Mouse (Mus musculus) MEL-GATA-1-ER (cell line): ENCODE measurements around the gene Pfkfb4.

Source experiments
- DNase-seq: peaks from one replicate; pipeline ENCODE4 v3.0.0-alpha.2; 2012; ENCODE audit warnings: low read depth; ENCODE audit errors: extremely low read depth

Gene Pfkfb4

DNA sequence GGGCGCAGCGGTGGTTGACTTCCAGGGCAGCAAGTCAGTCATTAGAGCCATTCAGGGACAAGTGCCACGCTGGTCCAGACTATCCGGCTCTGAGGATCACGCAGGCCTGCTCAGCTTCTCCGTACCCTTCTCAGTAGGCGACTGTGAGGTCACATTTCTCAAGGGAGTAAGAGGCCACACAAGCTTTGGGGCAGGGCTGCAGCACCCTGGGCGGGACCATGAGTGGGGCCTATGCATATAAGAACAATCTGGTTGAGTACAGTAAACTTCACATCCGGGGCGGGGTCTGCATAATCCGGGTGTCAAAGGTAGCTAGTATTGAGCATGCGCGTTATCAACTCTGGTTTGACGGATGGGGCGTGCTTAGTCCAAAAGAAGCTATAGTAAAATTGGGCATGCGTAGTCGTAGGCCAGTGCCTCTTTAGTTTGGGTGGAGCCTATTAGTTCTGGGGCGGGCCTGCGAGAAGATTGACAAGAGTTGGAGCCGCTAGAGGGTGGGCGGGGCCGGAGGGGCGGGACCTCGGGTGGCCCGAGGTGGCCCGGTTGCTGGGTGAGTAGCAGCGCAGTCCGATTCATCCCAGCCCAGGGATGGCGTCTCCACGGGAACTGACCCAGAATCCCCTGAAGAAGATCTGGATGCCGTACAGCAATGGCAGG, at the start of gene Pfkfb4:
TSS of gene Pfkfb4 (plus strand) at position 351 of the 657 bp plus-strand sequence.
- peak; percentile 99 for DNase-seq

DNA sequence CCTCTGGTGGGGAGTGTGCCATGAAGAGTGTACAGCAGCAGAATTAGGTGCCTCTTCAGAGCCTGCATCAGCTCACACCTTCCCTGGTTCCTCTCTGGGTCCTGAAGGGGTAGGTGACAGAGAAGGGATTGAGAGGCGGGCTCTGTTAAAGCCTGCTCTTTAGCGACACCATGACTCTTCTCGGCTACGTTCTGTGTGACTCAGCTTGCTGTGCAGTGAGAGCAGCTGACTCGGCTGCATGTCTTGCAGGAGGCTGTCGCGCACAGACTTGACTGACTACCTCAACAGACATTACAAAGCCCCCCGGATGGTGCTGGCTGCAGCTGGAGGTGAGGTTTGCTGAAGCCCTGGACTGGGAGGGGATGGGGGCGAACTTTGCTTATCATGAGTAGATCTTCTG, 46.5 kb upstream of the Pfkfb4 start:
- DNase-seq = no peak

DNA sequence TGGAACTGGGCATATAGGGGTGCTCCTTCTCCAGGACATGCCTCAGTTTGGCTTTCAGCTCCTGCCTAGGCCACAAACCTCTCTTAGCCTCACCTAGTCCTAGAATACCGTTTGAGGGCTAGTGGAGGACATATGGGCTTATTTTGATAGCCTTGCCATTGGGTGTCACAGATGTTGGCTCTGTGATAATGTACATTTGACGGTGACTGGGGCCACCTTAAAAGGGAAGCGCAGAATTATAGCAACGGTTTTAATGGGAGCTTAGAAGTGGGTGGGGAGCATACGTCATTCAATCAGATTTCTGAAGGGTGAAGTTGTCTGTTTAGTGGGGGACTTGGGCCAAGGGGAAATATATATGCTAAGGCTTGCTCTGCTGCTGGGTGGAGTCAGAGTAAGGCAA, 46.0 kb upstream of the Pfkfb4 start:
- DNase-seq = no peak

DNA sequence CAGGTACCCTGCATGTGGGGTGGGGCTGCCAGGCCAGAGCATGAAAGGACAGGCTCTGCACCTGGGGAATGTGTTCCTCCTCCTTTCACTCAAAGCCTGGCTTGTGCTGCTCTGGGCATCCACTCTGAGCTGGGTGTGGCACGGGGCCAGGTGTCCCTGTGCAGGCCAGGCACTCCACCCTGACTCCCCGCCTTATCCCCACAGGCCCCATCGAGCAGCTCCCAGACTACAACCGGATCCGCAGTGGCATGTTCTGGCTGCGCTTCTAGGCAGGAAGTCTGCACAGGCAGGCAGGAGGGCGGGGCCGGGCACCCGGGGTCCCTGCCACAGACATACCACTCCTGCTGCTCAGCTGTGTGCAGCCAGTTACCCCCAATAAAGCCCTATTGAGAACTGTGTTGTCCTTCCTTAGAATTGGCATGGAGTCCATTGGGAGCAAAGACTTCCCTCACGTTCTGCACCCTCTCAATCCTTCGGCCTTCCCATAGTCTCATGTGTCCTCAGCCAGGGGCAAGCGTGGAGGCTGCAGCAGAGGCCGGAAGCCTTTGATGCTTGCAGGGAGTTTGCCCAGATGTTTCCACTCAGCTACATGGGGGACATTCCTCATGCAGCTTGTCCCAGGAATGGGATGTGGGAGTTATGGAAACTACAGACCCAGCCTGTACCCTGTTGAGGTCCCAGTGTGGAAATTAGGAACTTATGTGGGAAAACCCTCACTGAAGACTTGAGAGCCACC, 42.2 kb upstream of the Pfkfb4 start:
- DNase-seq = no peak

DNA sequence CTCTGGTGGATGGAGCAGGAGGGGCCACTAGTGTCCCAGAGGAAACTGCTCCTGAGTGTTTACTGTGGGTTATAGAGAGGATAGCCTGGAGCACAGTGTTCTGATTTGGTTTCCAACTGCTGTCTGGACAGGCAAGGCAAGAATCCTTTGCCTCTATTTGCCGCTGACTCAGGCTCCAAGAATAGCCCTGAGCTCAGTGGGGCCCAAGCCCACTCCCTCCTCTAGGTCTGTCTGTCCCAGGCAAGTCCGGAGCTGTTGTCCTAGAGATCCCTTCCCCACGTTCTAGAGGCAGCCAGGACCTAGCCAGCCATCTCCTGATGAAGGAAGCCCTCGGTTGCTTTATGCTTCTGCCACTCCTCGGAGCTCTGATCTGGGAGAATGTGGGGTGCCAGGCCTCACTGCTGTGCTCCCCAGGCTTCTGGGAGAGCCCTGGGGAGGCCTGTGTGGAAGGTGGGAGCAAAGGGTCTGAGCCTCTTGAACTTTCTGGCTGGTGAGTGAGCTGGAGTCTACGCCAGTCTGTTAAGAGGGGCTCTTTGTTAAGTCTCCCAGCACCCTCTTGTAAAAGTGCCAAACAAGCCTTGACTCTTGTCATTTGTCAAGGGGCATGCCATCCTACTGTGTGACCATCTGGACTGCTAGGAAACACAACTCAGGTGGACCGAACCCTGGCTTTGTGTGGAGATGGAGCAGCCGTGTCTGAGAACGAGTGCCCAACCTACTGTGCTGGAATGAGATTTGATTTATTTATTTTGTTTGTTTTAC, 41.4 kb upstream of the Pfkfb4 start:
- no peak for DNase-seq

DNA sequence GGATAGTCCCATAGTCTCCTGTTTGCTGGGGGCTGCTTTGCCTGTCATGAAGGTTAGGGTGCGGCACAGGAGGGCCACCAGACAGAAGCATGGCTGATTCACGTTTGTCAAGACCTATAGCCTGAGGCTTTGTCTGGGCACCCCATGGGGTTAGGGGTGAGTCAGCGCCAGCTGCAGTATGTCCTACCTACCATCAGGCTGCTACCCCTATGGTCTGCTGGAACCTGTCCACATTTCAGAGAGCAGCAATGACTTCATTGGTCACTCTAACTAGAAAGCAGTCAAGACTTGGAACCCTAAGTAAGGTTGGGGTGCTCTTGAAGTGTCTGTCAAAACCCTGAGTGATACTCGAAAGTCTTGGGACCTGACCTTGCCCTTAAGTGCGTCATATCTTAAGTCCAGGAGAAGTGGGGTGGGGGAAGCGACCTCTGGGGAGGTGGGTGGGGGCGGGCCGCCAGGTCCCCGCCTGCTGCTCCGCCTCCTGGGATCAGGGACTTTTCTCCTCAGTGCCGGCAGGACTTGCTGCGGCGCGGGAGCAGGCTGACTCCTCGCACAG, 38.4 kb upstream of the Pfkfb4 start, which contains the start of gene Col7a1:
TSS of gene Col7a1 (plus strand) at position 506 of the 556 bp plus-strand sequence.
- no peak for DNase-seq

DNA sequence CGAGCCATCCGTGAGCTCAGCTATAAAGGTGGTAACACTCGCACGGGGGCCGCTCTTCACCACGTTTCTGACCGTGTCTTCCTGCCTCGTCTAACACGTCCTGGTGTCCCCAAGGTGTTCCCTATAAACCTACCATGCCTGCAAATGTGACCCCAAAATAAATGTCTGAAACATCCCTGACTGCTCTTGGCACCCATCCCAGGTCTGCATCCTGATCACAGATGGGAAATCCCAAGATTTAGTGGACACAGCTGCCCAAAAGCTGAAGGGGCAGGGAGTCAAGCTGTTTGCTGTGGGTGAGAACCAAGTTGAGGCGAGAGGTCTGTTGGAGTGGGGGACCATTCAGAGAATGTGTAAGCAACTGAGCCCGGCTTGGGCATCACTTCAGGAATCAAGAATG, 36.3 kb upstream of the Pfkfb4 start:
- no peak for DNase-seq

DNA sequence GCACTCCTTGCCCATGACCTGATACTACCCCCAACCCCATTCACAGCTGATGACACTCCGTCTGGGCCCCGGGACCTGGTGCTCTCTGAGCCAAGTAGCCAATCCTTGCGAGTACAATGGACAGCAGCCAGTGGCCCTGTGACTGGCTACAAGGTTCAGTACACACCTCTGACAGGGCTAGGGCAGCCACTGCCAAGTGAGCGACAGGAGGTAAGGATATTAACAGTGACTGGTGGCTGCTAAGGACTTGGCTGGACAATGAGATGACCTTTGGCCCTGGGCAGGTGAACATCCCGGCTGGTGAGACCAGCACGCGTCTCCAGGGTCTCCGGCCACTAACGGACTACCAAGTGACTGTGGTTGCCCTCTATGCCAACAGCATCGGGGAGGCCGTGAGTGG, 35.7 kb upstream of the Pfkfb4 start:
- DNase-seq = no peak

DNA sequence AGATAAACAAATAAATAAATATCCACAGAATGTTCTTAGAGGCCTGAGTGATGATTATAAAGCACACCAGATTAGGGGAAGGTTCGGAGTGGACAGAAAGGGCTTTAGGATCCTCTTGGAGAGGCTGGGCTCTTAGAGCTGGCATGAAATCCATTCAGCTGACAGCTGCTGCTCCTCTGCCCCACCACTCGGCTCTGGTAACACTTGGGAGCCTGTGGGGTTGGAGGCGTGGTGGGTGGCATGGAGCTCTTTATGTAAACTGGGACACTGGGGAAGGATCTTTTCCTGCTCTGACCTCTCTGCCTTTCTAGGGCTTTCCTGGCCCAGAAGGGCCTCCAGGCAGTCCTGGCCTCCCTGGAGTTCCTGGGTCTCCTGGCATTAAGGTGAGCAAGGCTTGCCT, 28.0 kb upstream of the Pfkfb4 start:
- DNase-seq = no peak

DNA sequence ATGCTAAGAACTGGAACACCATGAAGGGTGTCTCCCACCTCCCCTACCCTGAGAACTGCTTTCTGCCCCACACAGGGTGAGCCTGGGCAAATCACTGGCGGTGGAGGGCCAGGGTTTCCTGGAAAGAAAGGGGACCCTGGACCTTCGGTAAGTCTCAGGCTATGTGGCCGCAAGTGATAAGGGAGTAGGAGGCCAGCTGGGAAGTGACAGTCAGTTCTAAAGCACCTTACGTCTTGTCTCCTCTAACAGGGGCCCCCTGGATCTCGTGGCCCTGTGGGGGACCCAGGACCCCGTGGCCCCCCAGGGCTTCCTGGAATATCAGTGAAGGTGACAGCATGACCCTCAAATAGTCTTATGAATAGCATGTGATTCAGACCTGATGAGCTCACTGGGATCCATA, 27.2 kb upstream of the Pfkfb4 start:
- DNase-seq = no peak

DNA sequence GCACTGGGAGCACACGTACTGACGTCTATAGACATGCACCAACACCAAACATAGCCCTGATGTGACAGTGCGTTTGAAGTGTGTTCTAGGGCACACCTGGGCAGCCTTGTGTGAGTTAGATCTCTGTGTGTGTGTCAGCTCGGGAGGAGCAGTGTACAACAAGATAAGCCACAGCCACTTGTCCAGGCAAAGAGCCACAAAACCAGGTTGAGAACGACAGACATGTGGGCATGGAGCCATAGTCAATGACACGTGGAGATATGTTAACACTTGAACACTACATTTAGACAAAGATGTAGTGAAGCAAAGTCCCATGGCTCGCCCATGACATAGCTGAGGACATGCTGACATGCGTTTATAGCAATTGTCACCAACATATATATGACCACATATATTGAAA, 21.0 kb upstream of the Pfkfb4 start:
- no peak for DNase-seq

DNA sequence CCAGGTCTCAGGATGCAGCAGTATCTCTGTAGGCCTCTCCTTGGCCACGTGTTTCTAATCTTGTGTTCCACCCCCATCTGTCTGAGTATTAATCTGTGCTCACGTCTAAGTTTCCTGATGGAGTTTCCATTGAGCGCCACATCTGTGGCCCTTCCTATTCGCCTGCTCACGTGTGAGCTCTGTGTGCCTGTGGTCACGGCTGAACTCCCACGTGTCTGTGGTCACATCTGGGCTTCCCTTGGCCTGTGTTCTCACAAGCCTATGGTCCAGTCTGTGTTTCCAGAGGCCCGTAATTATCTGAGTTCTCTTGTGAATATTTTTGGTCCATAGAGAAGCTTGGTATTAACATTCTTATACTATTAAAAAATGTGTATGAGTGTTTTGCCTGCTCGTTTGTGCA, 15.1 kb upstream of the Pfkfb4 start:
- DNase-seq = no peak

DNA sequence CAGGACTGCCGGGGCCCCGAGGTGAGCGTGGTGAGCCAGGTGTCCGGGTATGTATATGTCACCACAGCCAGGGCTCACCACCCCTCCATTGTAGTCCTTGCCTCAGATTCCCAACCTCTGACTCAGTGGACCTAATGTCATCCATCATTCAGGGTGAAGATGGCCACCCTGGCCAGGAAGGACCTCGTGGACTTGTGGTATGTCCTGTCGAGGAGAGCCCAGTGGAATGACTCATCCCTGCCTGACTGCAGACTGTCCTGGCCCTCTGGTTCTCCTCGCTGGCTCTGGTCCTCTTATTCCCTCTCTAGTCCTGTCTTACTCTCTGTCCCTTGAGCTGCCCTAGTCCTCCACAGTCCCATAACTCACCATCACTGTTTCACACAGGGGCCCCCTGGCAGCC, 13.6 kb upstream of the Pfkfb4 start:
- DNase-seq = no peak

DNA sequence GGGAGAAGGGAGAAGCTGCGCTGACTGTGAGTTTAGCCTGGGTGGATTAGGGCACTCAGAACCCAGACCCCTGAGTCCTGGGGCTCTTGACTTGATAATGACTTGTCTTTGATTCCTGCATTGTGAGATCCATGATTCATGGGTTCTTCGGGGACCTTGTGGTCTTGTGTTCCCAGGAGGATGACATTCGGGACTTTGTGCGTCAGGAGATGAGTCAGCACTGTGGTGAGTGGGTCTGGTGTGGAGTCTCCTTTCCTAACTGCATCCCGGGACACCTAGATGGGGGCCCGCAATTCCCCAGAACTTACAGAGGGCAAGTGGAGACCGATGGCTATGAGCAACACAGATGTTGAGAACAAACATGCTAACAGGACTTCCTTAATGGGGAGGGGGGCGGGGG, 9.1 kb upstream of the Pfkfb4 start:
- no peak for DNase-seq

DNA sequence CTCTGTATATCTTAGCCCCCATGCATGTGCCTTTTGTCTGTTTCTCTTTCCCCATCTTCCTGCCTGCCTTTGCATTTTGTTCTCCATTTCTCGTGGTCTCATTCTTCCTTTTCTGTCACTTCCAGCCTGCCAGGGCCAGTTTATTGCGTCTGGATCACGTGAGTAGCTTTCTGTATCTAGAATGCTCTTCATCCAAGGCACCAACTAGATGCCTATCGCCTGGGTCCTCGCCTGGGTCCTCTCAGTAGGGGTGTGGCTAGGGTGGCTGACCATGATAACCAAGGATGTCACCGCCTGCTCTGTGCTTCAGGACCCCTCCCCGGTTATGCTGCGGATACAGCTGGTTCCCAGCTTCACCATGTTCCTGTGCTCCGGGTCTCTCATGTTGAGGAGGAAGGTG, 8.4 kb upstream of the Pfkfb4 start:
- DNase-seq = no peak

DNA sequence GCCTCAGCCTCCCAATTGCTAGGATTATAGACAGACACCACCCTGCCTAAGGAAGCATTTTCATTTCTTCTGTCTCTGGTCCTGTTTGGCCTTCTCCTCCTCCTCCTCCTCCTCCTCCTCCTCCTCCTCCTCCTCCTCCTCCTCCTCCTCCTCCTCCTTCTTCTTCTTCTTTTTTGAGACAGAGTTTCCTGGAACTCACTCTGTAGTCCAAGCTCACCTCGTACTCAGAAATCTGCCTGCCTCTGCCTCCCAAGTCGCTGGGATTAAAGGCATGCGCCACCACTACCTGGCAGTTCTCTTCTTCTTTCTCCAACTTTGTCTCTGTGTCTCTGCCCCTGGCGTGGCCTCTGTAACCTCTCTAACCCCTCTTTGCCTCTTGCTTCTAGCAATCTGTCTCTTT, 5.9 kb upstream of the Pfkfb4 start, which contains the start of gene Ucn2:
TSS of gene Ucn2 (plus strand) at position 301 of the 400 bp plus-strand sequence.
- no peak for DNase-seq

DNA sequence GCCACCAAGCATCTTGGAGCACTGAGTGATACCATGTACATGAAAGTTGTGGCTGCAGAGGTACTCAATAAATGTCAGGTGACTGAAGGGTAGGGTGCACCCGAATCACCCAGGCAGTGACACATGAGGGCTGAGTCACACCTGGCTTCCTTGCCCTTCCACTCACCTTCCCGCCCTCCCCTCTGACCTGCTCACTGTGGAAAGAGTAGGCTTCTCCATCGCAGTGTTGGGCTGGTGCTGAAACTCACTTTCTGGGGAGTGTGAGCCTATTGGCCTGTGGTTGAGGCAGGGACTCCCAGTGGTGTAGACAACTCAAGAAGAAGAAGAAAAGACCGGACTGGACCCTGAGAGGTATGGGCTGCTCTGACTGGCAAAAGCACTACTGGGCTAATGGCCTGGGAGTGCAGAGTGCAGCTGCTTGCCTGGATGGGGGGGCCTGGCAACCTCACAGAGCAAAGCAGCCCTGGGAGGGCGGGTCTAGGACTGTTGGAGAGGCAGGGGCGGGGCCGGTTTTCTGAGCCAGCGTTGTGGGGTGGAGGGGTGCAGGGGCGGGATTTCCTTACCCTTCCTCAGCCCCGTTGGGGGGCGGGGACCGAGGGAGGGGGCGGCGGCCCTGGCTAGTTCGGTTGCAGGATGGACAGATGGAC, 3.8 kb upstream of the Pfkfb4 start:
- no peak for DNase-seq

DNA sequence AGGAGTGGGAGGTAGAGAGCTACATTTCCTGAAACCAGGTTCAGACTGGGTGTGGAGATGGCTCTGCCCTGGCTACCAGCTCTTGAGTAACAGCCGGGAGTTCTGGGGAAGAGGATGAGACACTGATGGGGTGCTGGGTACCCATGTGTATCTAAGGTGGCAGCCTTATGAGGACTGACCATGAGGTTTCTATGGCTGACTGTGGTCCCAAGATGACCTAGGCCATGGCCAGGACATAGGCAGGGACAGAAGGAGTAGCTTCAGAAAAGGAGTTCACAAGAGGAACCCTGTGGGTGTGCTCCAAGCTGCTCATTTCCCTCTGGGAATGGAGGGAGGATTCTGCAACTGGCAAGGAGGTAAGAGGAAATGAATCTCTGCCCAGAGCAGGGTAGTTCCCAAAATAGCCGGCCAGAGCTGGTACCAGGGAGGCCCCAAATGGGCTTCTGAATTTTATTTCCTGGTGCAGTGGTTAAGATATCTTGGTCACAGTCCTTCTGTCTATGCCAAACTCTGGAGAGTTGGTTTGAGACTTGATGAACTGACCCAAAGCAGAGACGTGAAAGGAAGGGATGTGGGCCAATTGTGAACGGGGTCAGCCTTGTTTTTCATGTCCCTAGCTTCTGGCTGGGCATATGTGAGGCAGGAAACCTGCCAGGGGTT, 1.6 kb upstream of the Pfkfb4 start:
- no peak for DNase-seq

DNA sequence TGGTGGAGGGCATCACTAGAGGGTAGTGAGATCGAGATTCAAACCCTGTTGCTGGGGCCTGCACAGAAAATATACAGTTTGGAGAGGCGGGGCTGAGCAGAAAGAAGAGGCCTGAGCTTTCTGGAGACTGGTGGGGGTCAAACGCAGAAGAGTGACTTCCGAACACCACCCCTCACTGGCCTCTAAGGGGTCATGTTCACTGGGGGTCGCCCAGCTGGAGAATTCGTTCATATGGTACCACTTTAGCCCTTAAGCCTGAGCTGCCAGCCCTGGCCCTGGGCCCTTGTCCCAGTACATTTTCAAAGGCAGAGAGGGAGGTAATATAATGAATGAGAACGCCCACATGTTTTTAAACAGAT, 1.1 kb upstream of the Pfkfb4 start:
- DNase-seq = no peak

DNA sequence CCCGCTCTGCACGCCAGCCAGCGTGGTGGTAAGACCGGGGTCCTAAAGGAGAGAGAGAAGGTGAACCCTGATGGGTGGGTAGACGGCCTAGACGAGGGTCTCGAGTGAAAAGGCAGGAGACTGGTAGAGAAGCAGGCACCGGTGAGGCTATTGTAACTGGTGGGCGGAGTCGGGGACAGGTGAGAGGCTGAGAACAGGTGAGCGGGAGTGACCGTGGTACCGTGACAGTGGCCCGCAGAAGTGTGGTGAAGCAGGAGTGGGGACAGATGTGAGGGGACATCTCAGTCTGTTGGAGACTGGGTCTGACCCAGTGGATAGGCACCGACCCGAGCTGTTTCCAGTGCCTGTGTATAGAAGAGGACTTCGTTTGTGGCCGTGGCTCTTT, 499 bp downstream of the Pfkfb4 start:
- DNase-seq = no peak
